Comparison of ENCODE assay signal across 16 mouse cellular contexts in the genomic region with DNA sequence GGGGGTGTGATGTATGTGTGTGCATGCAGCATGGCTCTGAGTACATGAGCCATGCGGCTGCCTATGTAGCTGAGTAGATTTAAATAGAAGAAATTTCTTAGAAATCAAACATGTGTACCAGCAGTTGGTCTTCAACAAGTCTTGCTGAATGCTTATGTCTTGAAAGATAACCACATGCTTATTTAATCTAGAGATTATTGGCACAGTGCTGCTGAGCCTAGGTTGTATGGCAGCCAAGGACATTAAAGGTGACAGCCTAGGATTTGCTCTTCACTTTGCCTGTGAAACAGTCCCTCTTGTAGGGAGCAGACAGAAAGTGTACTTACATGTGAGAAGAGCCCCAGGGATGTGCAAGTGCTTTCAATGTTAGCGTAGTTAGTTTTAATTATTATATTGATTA.
"Had no signal": no experiment of that assay in that cellular context is flagged by ENCODE, and none has a peak within 500 bp of the region (broad histone marks: within the 10 kb centered on the region; RNA-seq: fewer than 3 reads in every experiment).

No protein-coding gene starts in this region.

- H3K27me3 ChIP-seq: lung, embryonic 15.5 days; midbrain, embryonic 13.5 days; midbrain, embryonic 15.5 days; neural tube, embryonic 12.5 days; stomach, embryonic 15.5 days had no signal

- DNase-seq: lung, adult 2 months; lung, postnatal 14 days; lung, postnatal 36 days; right cerebral cortex, postnatal 14 days; thymus, adult 2 months; thymus, postnatal 25 days; thymus, postnatal 4 days had no signal

- H3K4me2 ChIP-seq: lung, embryonic 15.5 days; midbrain, embryonic 11.5 days; midbrain, embryonic 13.5 days; midbrain, embryonic 15.5 days; neural tube, embryonic 12.5 days; stomach, embryonic 15.5 days had no signal

- H3K9ac ChIP-seq: lung, embryonic 15.5 days; midbrain, embryonic 13.5 days; midbrain, embryonic 15.5 days; neural tube, embryonic 12.5 days; stomach, embryonic 15.5 days had no signal

- H3K4me3 ChIP-seq: lung, embryonic 15.5 days; midbrain, embryonic 13.5 days; midbrain, embryonic 15.5 days; neural tube, embryonic 12.5 days; stomach, embryonic 15.5 days had no signal

- H3K36me3 ChIP-seq: lung, embryonic 15.5 days; midbrain, embryonic 13.5 days; midbrain, embryonic 15.5 days; neural tube, embryonic 12.5 days; stomach, embryonic 15.5 days had no signal

- H3K4me1 ChIP-seq: lung, embryonic 15.5 days; midbrain, embryonic 13.5 days; midbrain, embryonic 15.5 days; neural tube, embryonic 12.5 days; stomach, embryonic 15.5 days had no signal

- H3K27ac ChIP-seq: lung, embryonic 15.5 days; macrophage; midbrain, embryonic 13.5 days; midbrain, embryonic 15.5 days; neural tube, embryonic 12.5 days; stomach, embryonic 15.5 days; stomach, postnatal 0 days had no signal

- ATAC-seq: lung, postnatal 0 days; midbrain, embryonic 13.5 days; midbrain, embryonic 15.5 days had no signal

- H3K9me3 ChIP-seq: lung, embryonic 15.5 days; midbrain, embryonic 13.5 days; midbrain, embryonic 15.5 days; neural tube, embryonic 12.5 days; stomach, embryonic 15.5 days had no signal
